Mouse (Mus musculus) liver, postnatal 0 days (tissue): ENCODE measurements around the gene Ccl5. TPM values are rescaled to one million over a fixed set of nuclear protein-coding genes. Genes with fewer than 3 reads are reported as not detected.

Experiments
- ATAC-seq: fragments of 200-750 bp; cut with Nextera tagmentation; 2 replicates; pipeline ENCODE4 v1.8.0; 2017; ENCODE audit warnings: mild to moderate bottlenecking, moderate library complexity
- DNase-seq: peaks from one replicate; pipeline ENCODE4 v3.0.0-alpha.2; 2016
- H3K27ac ChIP-seq: fragments of 300-500 bp; sonication (generic); 2 replicates; pipeline ENCODE4 v1.5.1; 2014; ENCODE audit warnings: antibody characterized with exemption, moderate library complexity, mild to moderate bottlenecking, low read depth
- H3K27me3 ChIP-seq: fragments of 300-500 bp; sonication (generic); 2 replicates; pipeline ENCODE4 v1.6.1; 2014; ENCODE audit warnings: low read length, control low read depth, mixed read lengths; ENCODE audit not compliant: insufficient read depth
- H3K36me3 ChIP-seq: fragments of 300-500 bp; sonication (generic); replicated peaks from 2 replicates; pipeline ENCODE4 v1.6.1; 2014; ENCODE audit warnings: mild to moderate bottlenecking, control low read depth, low read length, moderate library complexity, mixed read lengths; ENCODE audit not compliant: insufficient read depth
- H3K4me1 ChIP-seq: fragments of 300-500 bp; sonication (generic); 2 replicates; pipeline ENCODE4 v1.6.1; 2014; ENCODE audit warnings: antibody characterized with exemption, mild to moderate bottlenecking, control low read depth; ENCODE audit not compliant: insufficient read depth
- H3K4me2 ChIP-seq: fragments of 300-500 bp; sonication (generic); 2 replicates; pipeline ENCODE4 v1.6.1; 2014; ENCODE audit warnings: low read depth, mild to moderate bottlenecking, low read length, moderate library complexity, mixed read lengths
- H3K4me3 ChIP-seq: fragments of 300-500 bp; sonication (generic); 2 replicates; pipeline ENCODE4 v1.5.1; 2014; ENCODE audit warnings: low read depth, low read length
- H3K9ac ChIP-seq: fragments of 300-500 bp; sonication (generic); replicated peaks from 2 replicates; pipeline ENCODE4 v1.6.1; 2014; ENCODE audit warnings: mild to moderate bottlenecking, moderate library complexity
- H3K9me3 ChIP-seq: fragments of 300-500 bp; sonication (generic); 2 replicates; pipeline ENCODE4 v1.6.1; 2016; ENCODE audit warnings: mild to moderate bottlenecking, control low read depth, low read length, mixed read lengths
- CTCF ChIP-seq: sonication (generic); IDR thresholded peaks from 2 replicates; pipeline ENCODE4 v1.5.1; 2016; ENCODE audit warnings: antibody characterized with exemption, low read depth
- EP300 ChIP-seq: IDR thresholded peaks from 2 replicates; pipeline ENCODE4 v1.6.1; 2016; ENCODE audit warnings: antibody characterized with exemption, low read depth, mild to moderate bottlenecking
- WGBS: fragments of 180-500 bp; shearing (Covaris S2); extraction: QIAGEN DNeasy Blood & Tissue Kit; methylation state at CpG from one replicate; pipeline ENCODE4 v1.1.7; 2014; ENCODE audit not compliant: insufficient replicate concordance; 5-methylcytosine and 5-hydroxymethylcytosine counted together
- polyA plus RNA-seq: library from polyadenylated mRNA; unstranded; fragments of >200 nt; fragmentation: Nextera tagmentation; extraction: Ambion mirVana; gene quantifications from 2 replicates; pipeline ENCODE4 v1.2.1, GENCODE M21; 2015

The Ccl5 gene
- polyA plus RNA-seq = 8.6 and 12.7 TPM in 2 replicates

- Histone ChIP-seq H3K27me3 (no peaks in the 10 kb centered on the region), H3K4me2 (no peak within 1 kb of the TSS), H3K4me1 (peaks cover 6% of the 10 kb centered on the region), H3K36me3 (no peaks in the 10 kb centered on the region), H3K9ac (no peak within 1 kb of the TSS), H3K9me3 (no peaks in the 10 kb centered on the region), H3K4me3 (no peak within 1 kb of the TSS), H3K27ac (no peak within 1 kb of the TSS)
- TF ChIP-seq EP300 (no peak), CTCF (no peak)
- DNase-seq (no peak), ATAC-seq (no peak)
- 77% methylated on average over 5 of the region's 5 CpGs for WGBS
Observed at GRCm38 (mm10) chr11:83530360-83530759, at the start of gene Ccl5. Ccl5 (minus strand) TSS chr11:83530518.

GRCm38 (mm10) chr11:83578999-83579398 is 48.7 kb upstream of the Ccl5 start:
- 42% methylated on average over 3 of the region's 3 CpGs for WGBS
- Histone ChIP-seq H3K4me1 (peaks cover 16% of the 10 kb centered on the region), H3K9ac (no peak overlapping the region), H3K4me3 (no peak overlapping the region), H3K27ac (no peak overlapping the region), H3K9me3 (no peaks in the 10 kb centered on the region), H3K36me3 (no peaks in the 10 kb centered on the region), H3K4me2 (no peak overlapping the region), H3K27me3 (no peaks in the 10 kb centered on the region)
- DNase-seq (no peak), ATAC-seq (no peak)
- TF ChIP-seq EP300 (no peak), CTCF (0 out of 2 replicates have a peak, but pooled peaks have one; percentile 13)

GRCm38 (mm10) chr11:83578186-83578760 is 48.0 kb upstream of the Ccl5 start, which contains the start of gene Ccl9:
Ccl9 (minus strand) TSS chr11:83578636.
- H3K9me3 ChIP-seq = no peaks in the 10 kb centered on the region
- ATAC-seq (peak; percentile 84), DNase-seq (no peak)
- peak within 1 kb of the TSS; percentile 42 for H3K9ac ChIP-seq
- peak within 1 kb of the TSS; percentile 77 for H3K27ac ChIP-seq
- H3K27me3 ChIP-seq = no peaks in the 10 kb centered on the region
- H3K4me1 ChIP-seq = peaks cover 16% of the 10 kb centered on the region
- peak within 1 kb of the TSS; percentile 60 for H3K4me2 ChIP-seq
- TF ChIP-seq CTCF (no peak), EP300 (0 out of 2 replicates have a peak, but pooled peaks have one; percentile 14)
- H3K36me3 ChIP-seq = no peaks in the 10 kb centered on the region
- H3K4me3 ChIP-seq = peak within 1 kb of the TSS; percentile 25
- 42% methylated on average over 2 of the region's 2 CpGs for WGBS

GRCm38 (mm10) chr11:83576927-83577555 is 46.7 kb upstream of the Ccl5 start:
- Histone ChIP-seq H3K4me1 (peaks cover 16% of the 10 kb centered on the region), H3K27ac (peak overlapping the region; percentile 77)

GRCm38 (mm10) chr11:83572834-83573233 is 42.5 kb upstream of the Ccl5 start:
- ATAC-seq (no peak), DNase-seq (no peak)
- no peak for TF ChIP-seq CTCF
- TF ChIP-seq EP300 = no peak
- no peaks in the 10 kb centered on the region for H3K27me3 ChIP-seq
- no peaks in the 10 kb centered on the region for H3K36me3 ChIP-seq
- H3K4me1 ChIP-seq = peaks cover 21% of the 10 kb centered on the region
- no peak overlapping the region for H3K27ac ChIP-seq
- WGBS = 62% methylated on average over 9 of the region's 9 CpGs
- no peak overlapping the region for H3K4me2 ChIP-seq
- H3K9me3 ChIP-seq = no peaks in the 10 kb centered on the region
- no peak overlapping the region for H3K9ac ChIP-seq
- no peak overlapping the region for H3K4me3 ChIP-seq

More at GRCm38 (mm10) chr11:83576927-83577555, 46.7 kb upstream of the Ccl5 start:
- peak; percentile 26 for ATAC-seq
- DNase-seq = no peak
- no peak for TF ChIP-seq CTCF
- no peak for TF ChIP-seq EP300
- no peak overlapping the region for H3K9ac ChIP-seq
- no peaks in the 10 kb centered on the region for H3K27me3 ChIP-seq
- 41% methylated on average over 4 of the region's 4 CpGs for WGBS
- H3K9me3 ChIP-seq = no peaks in the 10 kb centered on the region
- H3K4me2 ChIP-seq = peak overlapping the region; percentile 60
- no peaks in the 10 kb centered on the region for H3K36me3 ChIP-seq
- peak overlapping the region; percentile 25; the same call in 1 of the 2 replicates for H3K4me3 ChIP-seq

- DNase-seq = peak; percentile 37
- no peaks in the 10 kb centered on the region for H3K9me3 ChIP-seq
- ATAC-seq = peak; percentile 48
- peaks cover 18% of the 10 kb centered on the region for H3K4me1 ChIP-seq
- no peaks in the 10 kb centered on the region for H3K36me3 ChIP-seq
- H3K4me2 ChIP-seq = no peak overlapping the region
- H3K9ac ChIP-seq = no peak overlapping the region
- TF ChIP-seq CTCF (no peak), EP300 (no peak)
- H3K4me3 ChIP-seq = no peak overlapping the region
- H3K27me3 ChIP-seq = no peaks in the 10 kb centered on the region
- 19% methylated on average over 8 of the region's 8 CpGs for WGBS
- H3K27ac ChIP-seq = 0 out of 2 replicates have a peak overlapping the region, but pooled peaks have one; percentile 23
Observed at GRCm38 (mm10) chr11:83572223-83572622, 41.9 kb upstream of the Ccl5 start.
